Mouse (Mus musculus): ENCODE measurements around the gene Sdhaf3. TPM values are rescaled to one million over a fixed set of nuclear protein-coding genes. Genes with fewer than 3 reads are reported as not detected.
"Not testable (repeated sequence)": the region's sequence is repeated elsewhere in the genome, so short reads cannot be mapped to it uniquely, and the experiment has no call there.

Gene Sdhaf3
- polyA plus RNA-seq, 1 experiment: 0.22 TPM

DNA sequence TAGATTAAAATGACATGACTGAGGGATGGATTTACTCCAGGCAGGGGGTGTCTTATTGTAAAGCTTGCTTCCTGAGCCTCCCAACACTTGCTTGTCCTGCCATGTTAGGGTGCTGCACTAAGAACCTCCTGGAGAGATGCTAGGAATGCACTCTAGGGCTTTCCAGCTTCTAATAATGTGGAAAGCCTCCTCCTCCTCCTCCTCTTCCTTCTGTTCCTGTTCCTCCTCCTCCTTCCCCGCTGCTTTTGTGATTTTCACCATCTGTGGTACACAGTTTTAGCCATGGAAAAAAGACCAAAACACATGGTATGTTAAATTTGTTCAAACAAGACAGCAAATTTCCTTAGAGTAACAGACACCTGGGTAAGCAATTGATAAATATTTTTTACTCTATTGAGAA is 30.5 kb upstream of the Sdhaf3 start:
- H3K4me1 ChIP-seq (ENCODE audit: control insufficient read depth, insufficient read depth, insufficient read length): no peaks in the 10 kb centered on the region
- DNase-seq (ENCODE audit: low read depth in 1 of 2, low spot score in 2 of 2): no peak
- H3K4me3 ChIP-seq (ENCODE audit: extremely low read depth, insufficient read depth, insufficient read length): no peak overlapping the region
- no peak overlapping the region for H3K27ac ChIP-seq (ENCODE audit: insufficient read depth, low read length)
- no peaks in the 10 kb centered on the region for H3K36me3 ChIP-seq (ENCODE audit: control insufficient read depth, insufficient read depth, low read length)
- TF ChIP-seq POLR2A (IDR thresholded peaks at IDR 0.05; ENCODE audit: low read depth, low read length) (no peak), CTCF (IDR thresholded peaks at IDR 0.05; ENCODE audit: extremely low read depth, insufficient read depth, insufficient read length, insufficient replicate concordance) (no peak)
- H3K27me3 ChIP-seq (ENCODE audit: control insufficient read depth, insufficient read depth, low read length): no peaks in the 10 kb centered on the region
- WGBS: 41% methylated on average over 1 of the region's 1 CpGs

DNA sequence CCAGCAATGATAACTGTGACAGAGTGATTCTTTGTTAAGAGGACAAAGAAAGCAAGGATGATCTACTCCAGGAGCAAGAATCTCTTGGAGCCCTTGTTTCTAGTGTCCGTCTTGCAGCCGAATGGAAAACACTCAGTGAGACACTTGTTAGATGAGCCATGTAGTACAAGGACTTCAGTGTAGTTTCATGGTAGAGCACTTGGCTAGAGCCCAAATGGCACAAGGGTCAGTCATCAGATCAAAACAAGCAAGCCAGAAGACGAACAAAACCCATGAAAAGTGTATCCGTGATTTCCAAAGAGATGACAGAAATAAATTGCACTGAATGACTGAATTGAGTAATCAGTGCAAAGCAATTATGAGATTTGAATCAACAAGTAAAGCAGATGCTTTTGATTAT is 25.0 kb upstream of the Sdhaf3 start:
- TF ChIP-seq POLR2A (IDR thresholded peaks at IDR 0.05; ENCODE audit: low read depth, low read length) (no peak), CTCF (IDR thresholded peaks at IDR 0.05; ENCODE audit: extremely low read depth, insufficient read depth, insufficient read length, insufficient replicate concordance) (no peak)
- no peak overlapping the region for H3K27ac ChIP-seq (ENCODE audit: insufficient read depth, low read length)
- no peak overlapping the region for H3K4me3 ChIP-seq (ENCODE audit: extremely low read depth, insufficient read depth, insufficient read length)
- 88% methylated on average over 4 of the region's 4 CpGs for WGBS
- no peak for DNase-seq (ENCODE audit: low read depth in 1 of 2, low spot score in 2 of 2)
- H3K4me1 ChIP-seq (ENCODE audit: control insufficient read depth, insufficient read depth, insufficient read length): no peaks in the 10 kb centered on the region
- H3K27me3 ChIP-seq (ENCODE audit: control insufficient read depth, insufficient read depth, low read length): no peaks in the 10 kb centered on the region
- H3K36me3 ChIP-seq (ENCODE audit: control insufficient read depth, insufficient read depth, low read length): no peaks in the 10 kb centered on the region

DNA sequence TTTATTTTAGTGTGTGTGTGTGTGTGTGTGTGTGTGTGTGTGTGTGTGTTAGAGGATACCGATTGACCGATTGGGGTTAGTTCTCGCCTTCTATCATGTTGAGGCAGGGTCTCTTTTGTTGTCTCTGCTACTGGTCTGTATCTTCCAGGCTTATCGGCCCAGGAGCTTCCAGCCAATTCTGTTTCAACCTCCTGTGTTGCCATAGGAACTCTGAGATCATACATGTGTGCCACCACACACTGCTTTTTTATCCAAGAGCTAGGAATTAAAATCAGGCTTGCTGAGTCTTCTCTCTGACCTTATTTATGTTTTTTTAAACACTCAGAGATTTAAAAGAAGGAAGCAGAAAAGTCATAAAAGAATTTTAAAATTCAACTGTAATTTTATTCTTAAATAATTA is 24.3 kb upstream of the Sdhaf3 start:
- H3K4me1 ChIP-seq (ENCODE audit: control insufficient read depth, insufficient read depth, insufficient read length): no peaks in the 10 kb centered on the region
- no peaks in the 10 kb centered on the region for H3K27me3 ChIP-seq (ENCODE audit: control insufficient read depth, insufficient read depth, low read length)
- H3K4me3 ChIP-seq (ENCODE audit: extremely low read depth, insufficient read depth, insufficient read length): no peak overlapping the region
- H3K27ac ChIP-seq (ENCODE audit: insufficient read depth, low read length): no peak overlapping the region
- H3K36me3 ChIP-seq (ENCODE audit: control insufficient read depth, insufficient read depth, low read length): no peaks in the 10 kb centered on the region
- TF ChIP-seq POLR2A (IDR thresholded peaks at IDR 0.05; ENCODE audit: low read depth, low read length) (no peak), CTCF (IDR thresholded peaks at IDR 0.05; ENCODE audit: extremely low read depth, insufficient read depth, insufficient read length, insufficient replicate concordance) (no peak)
- WGBS: 88% methylated on average over 4 of the region's 4 CpGs
- DNase-seq (ENCODE audit: low read depth in 1 of 2, low spot score in 2 of 2): no peak

DNA sequence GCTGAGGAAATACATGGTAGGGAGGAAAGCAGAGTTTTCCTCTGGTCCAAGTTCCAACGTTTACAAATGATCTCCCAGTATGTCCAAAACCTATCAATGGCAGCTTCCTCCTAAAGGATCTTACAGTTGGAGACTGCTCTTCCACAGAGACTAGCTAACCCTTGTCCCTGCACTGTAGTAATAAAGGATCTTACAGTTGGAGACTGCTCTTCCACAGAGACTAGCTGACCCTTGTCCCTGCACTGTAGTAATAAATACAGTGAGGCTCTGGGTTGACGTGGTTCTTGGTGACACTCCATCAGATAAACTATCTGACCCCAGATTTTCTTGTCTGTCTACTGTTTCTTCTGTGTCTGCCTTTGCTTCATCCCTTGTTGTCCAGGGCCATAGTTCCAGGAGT is 15.0 kb upstream of the Sdhaf3 start:
- no peak for DNase-seq (ENCODE audit: low read depth in 1 of 2, low spot score in 2 of 2)
- TF ChIP-seq POLR2A (IDR thresholded peaks at IDR 0.05; ENCODE audit: low read depth, low read length) (no peak), CTCF (IDR thresholded peaks at IDR 0.05; ENCODE audit: extremely low read depth, insufficient read depth, insufficient read length, insufficient replicate concordance) (no peak)
- 62% methylated on average over 2 of the region's 2 CpGs for WGBS
- Histone ChIP-seq H3K27ac (ENCODE audit: insufficient read depth, low read length) (no peak overlapping the region), H3K4me1 (ENCODE audit: control insufficient read depth, insufficient read depth, insufficient read length) (no peaks in the 10 kb centered on the region), H3K4me3 (ENCODE audit: extremely low read depth, insufficient read depth, insufficient read length) (no peak overlapping the region), H3K27me3 (ENCODE audit: control insufficient read depth, insufficient read depth, low read length) (no peaks in the 10 kb centered on the region), H3K36me3 (ENCODE audit: control insufficient read depth, insufficient read depth, low read length) (no peaks in the 10 kb centered on the region)

GRCm38 (mm10) chr6:6942813-6943212 is 13.0 kb upstream of the Sdhaf3 start:
- Histone ChIP-seq H3K27me3 (ENCODE audit: control insufficient read depth, insufficient read depth, low read length) (no peaks in the 10 kb centered on the region), H3K4me3 (ENCODE audit: extremely low read depth, insufficient read depth, insufficient read length) (no peak overlapping the region), H3K36me3 (ENCODE audit: control insufficient read depth, insufficient read depth, low read length) (no peaks in the 10 kb centered on the region), H3K27ac (ENCODE audit: insufficient read depth, low read length) (no peak overlapping the region), H3K4me1 (ENCODE audit: control insufficient read depth, insufficient read depth, insufficient read length) (no peaks in the 10 kb centered on the region)
- 62% methylated on average over 6 of the region's 6 CpGs for whole genome bisulfite sequencing
- TF ChIP-seq POLR2A (IDR thresholded peaks at IDR 0.05; ENCODE audit: low read depth, low read length) (no peak), CTCF (IDR thresholded peaks at IDR 0.05; ENCODE audit: extremely low read depth, insufficient read depth, insufficient read length, insufficient replicate concordance) (peak; percentile 4; the same call in 1 of the 2 replicates)
- DNase-seq (ENCODE audit: low read depth in 1 of 2, low spot score in 2 of 2): peak in 1 of 2 experiments; percentile 9

DNA sequence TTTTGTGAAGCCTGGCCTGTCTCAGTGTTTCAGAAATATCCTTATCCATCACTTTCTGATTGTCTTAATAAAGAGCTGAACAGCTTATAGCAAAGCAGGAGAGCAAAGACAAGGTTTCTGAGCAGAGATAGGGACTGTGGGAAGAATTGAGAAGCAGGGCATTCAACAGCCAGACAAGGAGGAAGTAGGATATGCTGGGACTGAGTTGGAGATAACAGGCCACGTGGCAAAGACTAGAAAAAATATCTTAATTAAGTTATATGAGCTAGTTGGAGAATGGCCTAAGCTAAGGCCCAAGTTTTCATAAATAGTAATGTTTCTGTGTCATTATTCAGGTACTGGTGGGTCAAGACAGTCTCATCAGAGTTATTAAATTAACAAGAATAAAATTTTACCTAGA is 8.2 kb upstream of the Sdhaf3 start:
- H3K4me1 ChIP-seq (ENCODE audit: control insufficient read depth, insufficient read depth, insufficient read length): no peaks in the 10 kb centered on the region
- DNase-seq (ENCODE audit: low read depth in 1 of 2, low spot score in 2 of 2): no peak
- 11% methylated on average over 1 of the region's 1 CpGs for WGBS
- TF ChIP-seq CTCF (IDR thresholded peaks at IDR 0.05; ENCODE audit: extremely low read depth, insufficient read depth, insufficient read length, insufficient replicate concordance) (no peak), POLR2A (IDR thresholded peaks at IDR 0.05; ENCODE audit: low read depth, low read length) (no peak)
- H3K27ac ChIP-seq (ENCODE audit: insufficient read depth, low read length): no peak overlapping the region
- H3K27me3 ChIP-seq (ENCODE audit: control insufficient read depth, insufficient read depth, low read length): no peaks in the 10 kb centered on the region
- H3K36me3 ChIP-seq (ENCODE audit: control insufficient read depth, insufficient read depth, low read length): no peaks in the 10 kb centered on the region
- H3K4me3 ChIP-seq (ENCODE audit: extremely low read depth, insufficient read depth, insufficient read length): no peak overlapping the region

DNA sequence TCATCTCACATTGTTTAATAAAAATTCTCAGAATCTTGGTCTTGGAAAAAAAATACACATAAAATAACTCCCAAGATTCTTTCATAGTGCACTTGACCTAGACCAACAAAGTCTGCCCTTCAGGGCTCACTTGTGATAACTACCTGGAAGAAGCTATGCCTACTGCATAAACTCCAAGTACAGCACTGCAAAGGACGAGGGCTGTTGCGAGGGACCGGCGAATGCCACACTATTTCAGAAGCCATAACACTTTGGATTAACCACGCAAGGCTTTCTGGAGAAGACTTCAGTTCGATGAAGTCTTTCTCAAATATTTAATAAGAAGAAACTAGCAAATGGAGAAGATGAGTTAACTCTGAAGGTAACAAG is 425 bp upstream of the Sdhaf3 start:
- no peaks in the 10 kb centered on the region for H3K27me3 ChIP-seq (ENCODE audit: control insufficient read depth, insufficient read depth, low read length)
- H3K4me3 ChIP-seq (ENCODE audit: extremely low read depth, insufficient read depth, insufficient read length): peak overlapping the region; percentile 14; the same call in 1 of the 2 replicates
- TF ChIP-seq POLR2A (IDR thresholded peaks at IDR 0.05; ENCODE audit: low read depth, low read length): no peak
- TF ChIP-seq CTCF (IDR thresholded peaks at IDR 0.05; ENCODE audit: extremely low read depth, insufficient read depth, insufficient read length, insufficient replicate concordance): no peak
- 46% methylated on average over 6 of the region's 6 CpGs for WGBS
- DNase-seq (ENCODE audit: low read depth in 1 of 2, low spot score in 2 of 2): no peak
- H3K36me3 ChIP-seq (ENCODE audit: control insufficient read depth, insufficient read depth, low read length): no peaks in the 10 kb centered on the region
- H3K27ac ChIP-seq (ENCODE audit: insufficient read depth, low read length): no peak overlapping the region
- no peaks in the 10 kb centered on the region; the same call in 1 of the 2 replicates for H3K4me1 ChIP-seq (ENCODE audit: control insufficient read depth, insufficient read depth, insufficient read length)

DNA sequence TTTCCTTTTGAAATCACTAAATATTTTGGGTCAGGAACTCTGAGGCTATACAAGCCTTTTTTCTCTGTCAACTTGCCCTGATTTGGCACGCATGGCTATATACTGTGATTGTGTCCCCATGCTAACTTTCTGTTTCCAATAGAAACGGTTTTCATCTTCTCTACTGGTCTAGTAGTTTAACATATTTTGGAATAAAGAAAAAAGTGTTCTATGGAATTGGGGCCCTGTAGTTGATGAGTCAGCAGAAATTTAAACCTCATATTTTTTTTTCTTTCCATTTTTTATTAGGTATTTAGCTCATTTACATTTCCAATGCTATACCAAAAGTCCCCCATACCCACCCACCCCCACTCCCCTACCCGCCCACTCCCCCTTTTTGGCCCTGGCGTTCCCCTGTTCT is 3.4 kb downstream of the Sdhaf3 start:
- H3K4me3 ChIP-seq (ENCODE audit: extremely low read depth, insufficient read depth, insufficient read length); H3K4me1 ChIP-seq (ENCODE audit: control insufficient read depth, insufficient read depth, insufficient read length); H3K36me3 ChIP-seq (ENCODE audit: control insufficient read depth, insufficient read depth, low read length); H3K27ac ChIP-seq (ENCODE audit: insufficient read depth, low read length); H3K27me3 ChIP-seq (ENCODE audit: control insufficient read depth, insufficient read depth, low read length); DNase-seq (ENCODE audit: low read depth in 1 of 2, low spot score in 2 of 2): not testable (repeated sequence)
- 90% methylated on average over 2 of the region's 4 CpGs for WGBS
